Mouse (Mus musculus): ENCODE results near the gene Olfr1426.
"Not testable (repeated sequence)": the region's sequence is repeated elsewhere in the genome, so short reads cannot be mapped to it uniquely, and the experiment has no call there.

The Olfr1426 gene

DNA sequence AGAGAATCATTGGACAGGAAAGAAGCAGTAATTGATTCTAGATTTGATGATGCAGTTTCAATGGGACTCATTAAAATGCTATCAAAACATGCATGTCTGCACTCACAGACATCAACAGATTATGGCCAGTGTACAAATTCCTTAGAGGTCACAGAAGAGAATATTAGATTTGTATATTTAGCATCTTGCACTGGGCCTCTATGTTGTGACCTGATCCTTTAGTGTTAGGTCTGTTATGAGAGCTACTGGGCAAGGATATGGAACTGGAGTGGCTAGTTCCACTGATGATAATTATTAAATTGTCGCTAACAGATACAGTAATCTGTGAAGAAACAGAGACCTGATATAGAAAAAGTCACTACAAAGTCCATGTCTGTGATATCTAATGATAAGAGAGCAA, at the start of gene Olfr1426:
Gene Olfr1426, minus strand, starts transcription at position 101 of the 400 bp plus-strand sequence.
- no peaks in the 10 kb centered on the region for H3K4me1 ChIP-seq (replicated peaks; ENCODE audit: low read depth, low read length)
- H3K9me3 ChIP-seq (ENCODE audit: low read length), result peaks cover 5% of the 10 kb centered on the region; the same call in 1 of the 2 replicates
- H3K27me3 ChIP-seq (ENCODE audit: insufficient read depth, low read length), result no peaks in the 10 kb centered on the region
- no peak for TF ChIP-seq POU5F1 (IDR thresholded peaks at IDR 0.05; ENCODE audit: borderline replicate concordance, low read length)
- no peak for TF ChIP-seq NANOG (IDR thresholded peaks at IDR 0.05; ENCODE audit: borderline replicate concordance, low read length)
- no peak for TF ChIP-seq CTCF (conservative IDR thresholded peaks at IDR 0.05; ENCODE audit: low read length)
- no peaks in the 10 kb centered on the region for H3K36me3 ChIP-seq (ENCODE audit: insufficient read depth, low read length)
- H3K4me3 ChIP-seq (replicated peaks; ENCODE audit: low read length), result no peak within 1 kb of the TSS

DNA sequence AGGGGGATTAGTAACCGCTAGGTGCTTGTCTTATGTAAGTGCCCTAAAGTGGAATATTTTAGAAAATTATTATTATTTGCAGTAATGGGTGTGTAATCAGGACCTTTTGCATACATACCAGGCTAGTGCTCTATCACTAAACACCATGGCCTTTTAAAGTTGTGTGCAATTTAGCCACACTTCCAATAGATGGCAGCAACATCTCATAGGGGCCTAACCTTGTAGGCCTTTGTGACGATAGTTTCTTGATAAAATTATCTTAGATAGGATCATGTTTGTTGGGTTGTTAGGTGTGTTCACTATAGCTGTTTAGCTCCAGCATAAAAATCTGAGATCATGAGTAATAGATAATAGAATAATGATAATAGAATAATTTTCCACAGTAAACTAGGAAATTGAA, 42.5 kb upstream of the Olfr1426 start:
- Histone ChIP-seq H3K27me3 (ENCODE audit: insufficient read depth, low read length) (no peaks in the 10 kb centered on the region), H3K36me3 (ENCODE audit: insufficient read depth, low read length) (no peaks in the 10 kb centered on the region), H3K9me3 (ENCODE audit: low read length) (no peaks in the 10 kb centered on the region), H3K4me3 (replicated peaks; ENCODE audit: low read length) (no peak overlapping the region), H3K4me1 (replicated peaks; ENCODE audit: low read depth, low read length) (no peaks in the 10 kb centered on the region)
- TF ChIP-seq NANOG (IDR thresholded peaks at IDR 0.05; ENCODE audit: borderline replicate concordance, low read length) (no peak), CTCF (conservative IDR thresholded peaks at IDR 0.05; ENCODE audit: low read length) (peak; percentile 85), POU5F1 (IDR thresholded peaks at IDR 0.05; ENCODE audit: borderline replicate concordance, low read length) (no peak)

DNA sequence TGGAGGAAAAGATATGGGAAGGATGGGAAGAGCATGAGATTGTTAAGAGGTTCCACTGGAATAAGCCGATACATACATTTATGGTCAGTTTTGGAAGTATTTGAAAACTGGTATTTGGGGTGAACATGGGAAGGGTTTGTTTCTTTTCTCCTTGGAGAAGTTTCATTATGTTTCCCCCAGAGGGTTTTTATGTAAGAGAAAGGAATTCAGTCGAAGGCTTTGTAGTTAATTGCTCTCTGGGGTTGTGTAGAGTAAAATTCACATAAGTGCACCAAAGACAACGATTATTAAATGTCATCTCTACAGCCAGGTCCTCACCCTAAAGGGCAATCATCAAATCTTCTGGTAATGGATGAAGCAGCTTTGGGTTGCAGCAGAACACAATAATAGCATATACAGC, 31.3 kb upstream of the Olfr1426 start, which contains the start of gene Olfr76:
Gene Olfr76, minus strand, starts transcription at position 101 of the 400 bp plus-strand sequence.
- Histone ChIP-seq H3K4me3 (replicated peaks; ENCODE audit: low read length) (no peak within 1 kb of the TSS), H3K9me3 (ENCODE audit: low read length) (no peaks in the 10 kb centered on the region), H3K27me3 (ENCODE audit: insufficient read depth, low read length) (no peaks in the 10 kb centered on the region), H3K4me1 (replicated peaks; ENCODE audit: low read depth, low read length) (no peaks in the 10 kb centered on the region), H3K36me3 (ENCODE audit: insufficient read depth, low read length) (no peaks in the 10 kb centered on the region)
- TF ChIP-seq POU5F1 (IDR thresholded peaks at IDR 0.05; ENCODE audit: borderline replicate concordance, low read length), result no peak
- TF ChIP-seq NANOG (IDR thresholded peaks at IDR 0.05; ENCODE audit: borderline replicate concordance, low read length), result no peak
- TF ChIP-seq CTCF (conservative IDR thresholded peaks at IDR 0.05; ENCODE audit: low read length), result no peak

DNA sequence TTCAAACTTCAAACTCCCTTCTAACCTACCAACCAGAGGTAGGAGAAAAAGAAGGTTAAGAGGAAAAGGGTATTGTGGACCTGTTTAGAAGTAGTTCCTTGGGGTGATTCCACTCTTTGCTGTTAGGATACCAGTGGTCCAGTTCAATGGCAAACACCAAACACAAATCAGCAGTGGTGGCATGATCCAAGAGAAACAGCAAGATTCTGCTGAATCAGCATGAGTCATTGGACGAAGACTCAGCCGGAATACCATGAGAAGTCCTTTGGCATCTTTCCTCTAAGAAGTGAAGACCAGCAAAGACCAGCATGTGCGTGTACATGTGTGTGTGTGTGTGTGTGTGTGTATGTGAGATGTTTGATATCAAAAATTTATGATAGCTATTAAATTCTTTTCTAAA, 24.7 kb upstream of the Olfr1426 start:
- H3K4me3 ChIP-seq (replicated peaks; ENCODE audit: low read length), result no peak overlapping the region
- no peaks in the 10 kb centered on the region for H3K36me3 ChIP-seq (ENCODE audit: insufficient read depth, low read length)
- no peaks in the 10 kb centered on the region for H3K27me3 ChIP-seq (ENCODE audit: insufficient read depth, low read length)
- no peaks in the 10 kb centered on the region for H3K4me1 ChIP-seq (replicated peaks; ENCODE audit: low read depth, low read length)
- TF ChIP-seq NANOG (IDR thresholded peaks at IDR 0.05; ENCODE audit: borderline replicate concordance, low read length) (no peak), CTCF (conservative IDR thresholded peaks at IDR 0.05; ENCODE audit: low read length) (no peak), POU5F1 (IDR thresholded peaks at IDR 0.05; ENCODE audit: borderline replicate concordance, low read length) (no peak)
- H3K9me3 ChIP-seq (ENCODE audit: low read length), result no peaks in the 10 kb centered on the region

DNA sequence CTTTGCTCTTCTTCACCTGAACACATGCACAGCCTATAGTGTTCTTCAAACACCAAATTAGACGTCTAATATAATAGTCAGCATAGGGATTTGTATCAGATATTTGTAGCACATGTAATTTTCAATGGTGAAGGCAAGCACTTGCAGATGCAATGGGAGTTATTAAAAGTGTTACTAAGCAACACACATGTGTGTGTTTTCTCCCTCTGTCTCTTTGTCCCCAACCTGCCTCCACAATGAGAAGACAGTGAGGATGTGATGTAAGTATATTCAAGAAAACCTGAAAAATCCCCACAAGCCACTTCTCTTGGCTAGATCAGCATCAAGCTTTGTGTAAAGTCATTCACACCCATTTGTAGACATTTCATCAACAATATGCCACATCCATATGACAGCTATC, 24.0 kb upstream of the Olfr1426 start, which contains the start of gene Olfr1428:
Gene Olfr1428, minus strand, starts transcription at position 101 of the 400 bp plus-strand sequence.
- H3K4me1 ChIP-seq (replicated peaks; ENCODE audit: low read depth, low read length), result no peaks in the 10 kb centered on the region
- no peak within 1 kb of the TSS for H3K4me3 ChIP-seq (replicated peaks; ENCODE audit: low read length)
- H3K27me3 ChIP-seq (ENCODE audit: insufficient read depth, low read length), result no peaks in the 10 kb centered on the region
- TF ChIP-seq POU5F1 (IDR thresholded peaks at IDR 0.05; ENCODE audit: borderline replicate concordance, low read length) (no peak), NANOG (IDR thresholded peaks at IDR 0.05; ENCODE audit: borderline replicate concordance, low read length) (no peak), CTCF (conservative IDR thresholded peaks at IDR 0.05; ENCODE audit: low read length) (no peak)
- H3K36me3 ChIP-seq (ENCODE audit: insufficient read depth, low read length), result no peaks in the 10 kb centered on the region
- no peaks in the 10 kb centered on the region for H3K9me3 ChIP-seq (ENCODE audit: low read length)

DNA sequence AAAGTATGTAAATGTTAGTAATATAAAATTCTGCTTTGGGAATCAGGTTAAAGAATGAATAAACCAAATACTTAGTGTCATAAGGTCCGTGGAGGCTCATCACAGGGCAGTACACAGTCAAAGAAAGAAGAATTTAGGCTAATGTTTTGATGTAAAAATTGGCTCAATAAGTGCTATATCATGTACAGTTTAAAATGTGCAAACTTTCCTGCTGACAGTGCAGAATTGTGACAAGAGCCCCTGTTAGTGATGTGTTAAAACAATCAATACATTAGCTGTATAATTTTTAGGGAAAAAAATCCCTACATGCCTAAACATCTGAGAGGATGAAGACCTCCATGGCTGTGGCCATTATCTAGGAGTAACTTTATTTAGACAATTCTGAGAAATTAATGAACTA, 22.0 kb upstream of the Olfr1426 start:
- Histone ChIP-seq H3K27me3 (ENCODE audit: insufficient read depth, low read length) (no peaks in the 10 kb centered on the region), H3K36me3 (ENCODE audit: insufficient read depth, low read length) (no peaks in the 10 kb centered on the region), H3K4me1 (replicated peaks; ENCODE audit: low read depth, low read length) (no peaks in the 10 kb centered on the region), H3K4me3 (replicated peaks; ENCODE audit: low read length) (no peak overlapping the region), H3K9me3 (ENCODE audit: low read length) (no peaks in the 10 kb centered on the region)
- TF ChIP-seq CTCF (conservative IDR thresholded peaks at IDR 0.05; ENCODE audit: low read length) (no peak), NANOG (IDR thresholded peaks at IDR 0.05; ENCODE audit: borderline replicate concordance, low read length) (no peak), POU5F1 (IDR thresholded peaks at IDR 0.05; ENCODE audit: borderline replicate concordance, low read length) (no peak)

DNA sequence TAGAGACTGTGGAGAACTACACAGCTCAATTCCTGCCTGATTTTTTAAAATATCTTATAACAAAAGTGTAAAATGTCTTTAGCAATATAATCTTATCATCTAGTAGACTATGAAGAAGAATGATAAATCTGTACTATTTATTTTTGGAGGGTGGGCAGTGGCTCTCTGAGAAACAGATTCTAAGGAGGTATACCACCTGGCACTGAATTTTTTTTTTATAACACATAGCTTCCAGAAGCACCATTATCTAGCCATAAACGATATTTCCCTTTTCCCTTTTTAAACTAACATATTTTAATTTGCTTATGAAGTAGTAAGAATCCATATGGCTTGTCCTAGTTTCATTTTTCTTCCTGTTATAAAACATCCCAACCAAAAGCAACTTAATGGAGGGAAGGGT, 12.7 kb upstream of the Olfr1426 start:
- TF ChIP-seq POU5F1 (IDR thresholded peaks at IDR 0.05; ENCODE audit: borderline replicate concordance, low read length), result no peak
- TF ChIP-seq CTCF (conservative IDR thresholded peaks at IDR 0.05; ENCODE audit: low read length), result no peak
- TF ChIP-seq NANOG (IDR thresholded peaks at IDR 0.05; ENCODE audit: borderline replicate concordance, low read length), result no peak
- no peaks in the 10 kb centered on the region for H3K4me1 ChIP-seq (replicated peaks; ENCODE audit: low read depth, low read length)
- H3K27me3 ChIP-seq (ENCODE audit: insufficient read depth, low read length), result no peaks in the 10 kb centered on the region
- no peaks in the 10 kb centered on the region for H3K36me3 ChIP-seq (ENCODE audit: insufficient read depth, low read length)
- H3K9me3 ChIP-seq (ENCODE audit: low read length), result no peaks in the 10 kb centered on the region
- no peak overlapping the region for H3K4me3 ChIP-seq (replicated peaks; ENCODE audit: low read length)

DNA sequence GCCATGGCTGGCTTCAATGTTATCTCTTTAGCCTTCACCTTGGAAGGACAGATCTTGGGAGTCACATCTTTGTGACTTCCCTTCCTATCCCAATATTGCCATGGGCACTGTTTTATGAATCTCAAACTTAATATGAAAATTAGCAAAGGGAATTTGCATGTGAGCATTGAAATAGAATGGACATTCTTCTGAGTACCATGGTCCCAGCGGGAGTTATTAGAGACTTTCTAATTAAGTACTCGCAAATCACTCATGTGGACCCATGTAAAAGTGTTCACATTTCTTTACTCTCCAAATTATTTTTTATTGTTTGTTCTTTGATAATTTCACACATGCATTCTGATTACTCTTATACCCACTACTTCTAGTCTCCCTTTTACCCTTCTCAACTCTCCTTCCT, 11.4 kb upstream of the Olfr1426 start, which contains the start of gene Olfr1427:
Gene Olfr1427, minus strand, starts transcription at position 101 of the 400 bp plus-strand sequence.
- H3K9me3 ChIP-seq (ENCODE audit: low read length), result no peaks in the 10 kb centered on the region
- H3K27me3 ChIP-seq (ENCODE audit: insufficient read depth, low read length), result no peaks in the 10 kb centered on the region
- no peak within 1 kb of the TSS for H3K4me3 ChIP-seq (replicated peaks; ENCODE audit: low read length)
- H3K4me1 ChIP-seq (replicated peaks; ENCODE audit: low read depth, low read length), result no peaks in the 10 kb centered on the region
- no peaks in the 10 kb centered on the region for H3K36me3 ChIP-seq (ENCODE audit: insufficient read depth, low read length)
- no peak for TF ChIP-seq NANOG (IDR thresholded peaks at IDR 0.05; ENCODE audit: borderline replicate concordance, low read length)
- no peak for TF ChIP-seq CTCF (conservative IDR thresholded peaks at IDR 0.05; ENCODE audit: low read length)
- no peak for TF ChIP-seq POU5F1 (IDR thresholded peaks at IDR 0.05; ENCODE audit: borderline replicate concordance, low read length)

DNA sequence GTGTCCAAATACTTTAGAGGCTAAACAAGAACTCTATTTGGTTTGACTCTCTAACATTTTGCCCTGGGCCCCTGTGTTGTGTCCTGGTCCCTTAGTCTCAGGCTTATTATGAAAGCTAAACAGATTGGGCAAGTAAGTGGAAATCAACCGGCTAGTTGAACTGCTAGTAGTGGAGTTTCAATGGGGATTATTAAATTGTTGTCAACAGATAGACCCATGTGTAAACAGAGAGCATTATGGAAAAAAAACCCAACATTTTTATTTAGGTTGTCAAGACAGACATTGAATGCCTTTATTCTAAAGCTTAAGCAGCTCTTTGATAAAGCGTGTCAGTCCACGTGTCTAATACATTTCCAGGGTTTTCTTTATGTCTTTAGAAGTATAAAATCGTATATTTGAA, 14.2 kb downstream of the Olfr1426 start, which contains the start of gene Olfr1425:
Gene Olfr1425, minus strand, starts transcription at position 101 of the 400 bp plus-strand sequence.
- H3K9me3 ChIP-seq (ENCODE audit: low read length), result not testable (repeated sequence)

More for the DNA sequence above, 14.2 kb downstream of the Olfr1426 start, which contains the start of gene Olfr1425:
- H3K36me3 ChIP-seq (ENCODE audit: insufficient read depth, low read length); H3K4me3 ChIP-seq (replicated peaks; ENCODE audit: low read length); H3K27me3 ChIP-seq (ENCODE audit: insufficient read depth, low read length); H3K4me1 ChIP-seq (replicated peaks; ENCODE audit: low read depth, low read length): not testable (repeated sequence)

Measured in E14TG2a.4 (cell line).